Mouse (Mus musculus): ENCODE measurements around the gene Uhrf1. TPM values are rescaled to one million over a fixed set of nuclear protein-coding genes. Genes with fewer than 3 reads are reported as not detected.

Uhrf1 gene
- total RNA-seq, 1 experiment from 2014 or later, result 3.2 TPM

DNA sequence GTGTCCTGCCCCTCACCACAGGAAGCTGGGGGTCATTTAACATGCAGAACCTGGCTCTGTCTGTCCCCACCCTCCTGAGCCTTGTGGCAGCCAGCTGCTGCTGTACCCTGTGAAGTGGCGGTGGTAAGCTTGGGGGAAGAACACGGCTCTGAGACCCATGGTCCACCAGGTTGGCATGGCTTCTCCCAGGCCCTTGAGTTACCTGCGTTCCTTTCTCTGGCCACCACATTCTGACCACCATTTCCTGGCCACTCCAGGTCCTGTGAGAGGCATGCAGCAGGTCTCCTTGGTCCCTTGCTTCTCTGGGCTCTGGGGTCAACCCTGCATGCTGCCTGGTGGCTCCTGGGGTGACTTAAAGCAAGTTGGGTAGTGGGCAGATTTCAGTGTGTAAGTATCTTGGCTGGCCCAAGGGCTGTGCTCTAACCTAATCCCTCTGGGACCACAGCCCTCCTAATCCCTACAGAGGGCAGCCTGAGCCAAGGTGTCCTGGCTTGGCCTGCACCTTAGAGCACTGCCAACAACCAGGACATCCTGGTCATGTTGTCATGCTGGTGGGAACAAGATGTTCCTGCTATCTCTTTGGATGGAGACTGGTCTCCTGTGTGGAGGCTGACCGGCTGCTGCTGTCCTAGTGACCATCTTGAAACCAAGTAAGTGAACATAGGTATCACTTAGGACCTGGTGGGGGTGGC, 10.4 kb upstream of the Uhrf1 start, which contains the start of gene Plin3:
Plin3 (minus strand) TSS at position 343 of the 692 bp plus-strand sequence.
- no peak for ATAC-seq (replicated peaks; ENCODE audit: insufficient number of reproducible peaks, low FRiP score, low TSS enrichment, poor library complexity, severe bottlenecking)

DNA sequence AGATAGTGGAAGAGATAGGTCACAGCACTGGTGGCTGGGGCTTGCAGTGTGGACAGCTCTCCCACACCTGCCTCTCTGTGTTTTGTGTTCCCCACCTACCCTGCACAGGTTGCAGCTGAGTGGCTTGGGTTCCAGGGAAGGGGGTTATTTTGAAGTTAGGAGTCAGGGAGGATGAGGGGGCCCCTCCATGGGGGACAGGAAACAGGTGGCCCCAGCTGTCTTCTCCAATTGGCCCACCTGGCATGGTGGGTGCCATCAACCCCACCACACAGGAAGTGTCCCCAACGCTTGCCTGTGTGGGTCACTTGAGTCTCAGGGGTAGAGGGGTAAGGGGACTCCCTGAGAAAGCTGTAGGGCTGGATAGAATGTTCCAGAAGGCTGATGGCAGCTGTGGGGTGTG, 9.8 kb upstream of the Uhrf1 start:
- no peak for ATAC-seq (replicated peaks; ENCODE audit: insufficient number of reproducible peaks, low FRiP score, low TSS enrichment, poor library complexity, severe bottlenecking)

DNA sequence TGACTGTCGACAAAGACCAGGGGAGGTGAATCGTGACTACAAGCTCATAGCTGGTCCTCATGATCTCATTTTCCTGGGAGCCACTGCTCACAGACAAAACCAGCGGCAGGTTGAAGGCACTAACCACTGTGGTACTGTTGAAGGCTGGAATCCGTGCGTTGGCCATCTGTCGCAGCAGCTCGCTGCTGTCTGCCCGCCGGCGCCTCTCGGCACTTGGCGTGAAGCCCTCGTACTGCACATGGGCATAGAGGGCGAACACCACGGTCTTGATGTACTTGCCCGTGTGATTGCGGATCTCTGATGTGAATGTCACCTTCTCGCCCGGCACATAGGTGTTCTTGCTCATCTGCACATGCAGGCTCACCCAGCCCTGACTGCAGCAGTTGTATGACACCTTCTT, 8.9 kb upstream of the Uhrf1 start:
- ATAC-seq (replicated peaks; ENCODE audit: insufficient number of reproducible peaks, low FRiP score, low TSS enrichment, poor library complexity, severe bottlenecking), result no peak

DNA sequence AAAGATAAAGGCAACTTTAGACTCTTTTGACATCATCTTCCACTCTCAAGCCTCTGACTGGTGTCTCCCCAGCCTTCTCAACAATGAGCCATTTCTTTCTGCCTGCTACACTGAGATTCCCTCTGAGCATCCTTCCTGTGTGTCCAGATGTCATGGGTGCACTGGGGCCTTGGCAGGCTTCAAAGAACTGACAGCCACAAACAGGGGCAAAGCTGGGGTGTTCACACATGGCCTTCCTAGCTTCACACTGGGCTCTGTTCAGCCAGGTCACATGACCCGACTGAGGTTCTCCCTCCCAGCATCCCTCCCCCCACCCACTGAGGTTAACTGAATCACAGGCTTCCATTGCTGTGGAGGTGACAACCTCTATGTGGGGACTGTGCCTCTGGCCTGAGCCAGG, 6.9 kb upstream of the Uhrf1 start:
- no peak for ATAC-seq (replicated peaks; ENCODE audit: insufficient number of reproducible peaks, low FRiP score, low TSS enrichment, poor library complexity, severe bottlenecking)

DNA sequence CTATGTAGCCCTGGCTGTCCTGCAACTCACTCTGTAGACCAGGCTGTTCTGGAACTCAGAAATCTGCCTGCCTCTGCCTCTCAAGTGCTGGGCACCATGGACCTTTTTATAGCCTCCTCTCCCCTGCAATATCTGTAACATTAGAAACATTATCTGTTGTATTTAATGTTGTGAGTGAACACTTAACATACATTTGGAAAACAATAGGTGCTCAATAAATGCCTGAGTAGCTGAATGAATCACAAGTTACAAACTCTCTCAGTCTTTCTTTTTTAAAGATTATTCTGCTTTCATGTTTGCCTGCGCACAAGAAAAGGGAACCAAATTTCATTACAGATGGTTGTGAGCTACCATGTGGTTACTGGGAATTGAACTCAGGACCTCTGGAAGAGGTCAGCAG, 4.9 kb upstream of the Uhrf1 start:
- no peak for ATAC-seq (replicated peaks; ENCODE audit: insufficient number of reproducible peaks, low FRiP score, low TSS enrichment, poor library complexity, severe bottlenecking)

DNA sequence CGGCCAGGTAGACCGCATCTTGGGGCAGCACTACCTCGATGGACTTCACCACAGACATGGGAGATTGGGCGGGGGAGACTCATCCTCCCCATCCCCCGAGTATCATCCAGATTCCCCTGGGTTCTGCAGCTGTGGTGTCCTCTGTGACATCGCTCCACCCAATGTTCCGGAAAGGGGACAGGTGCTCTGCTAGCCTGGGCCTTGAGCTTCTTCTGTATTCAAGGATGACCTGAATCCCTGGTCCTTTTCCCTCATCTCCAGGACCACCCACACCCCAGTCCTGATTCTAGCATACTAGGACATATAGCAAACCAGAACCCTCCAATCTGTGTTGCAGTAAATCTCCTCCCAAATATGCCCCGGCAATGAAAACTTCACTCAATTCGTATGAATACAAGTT, 2.9 kb upstream of the Uhrf1 start, which contains the start of gene Arrdc5:
Arrdc5 (minus strand) TSS at position 101 of the 400 bp plus-strand sequence.
- no peak for ATAC-seq (replicated peaks; ENCODE audit: insufficient number of reproducible peaks, low FRiP score, low TSS enrichment, poor library complexity, severe bottlenecking)

DNA sequence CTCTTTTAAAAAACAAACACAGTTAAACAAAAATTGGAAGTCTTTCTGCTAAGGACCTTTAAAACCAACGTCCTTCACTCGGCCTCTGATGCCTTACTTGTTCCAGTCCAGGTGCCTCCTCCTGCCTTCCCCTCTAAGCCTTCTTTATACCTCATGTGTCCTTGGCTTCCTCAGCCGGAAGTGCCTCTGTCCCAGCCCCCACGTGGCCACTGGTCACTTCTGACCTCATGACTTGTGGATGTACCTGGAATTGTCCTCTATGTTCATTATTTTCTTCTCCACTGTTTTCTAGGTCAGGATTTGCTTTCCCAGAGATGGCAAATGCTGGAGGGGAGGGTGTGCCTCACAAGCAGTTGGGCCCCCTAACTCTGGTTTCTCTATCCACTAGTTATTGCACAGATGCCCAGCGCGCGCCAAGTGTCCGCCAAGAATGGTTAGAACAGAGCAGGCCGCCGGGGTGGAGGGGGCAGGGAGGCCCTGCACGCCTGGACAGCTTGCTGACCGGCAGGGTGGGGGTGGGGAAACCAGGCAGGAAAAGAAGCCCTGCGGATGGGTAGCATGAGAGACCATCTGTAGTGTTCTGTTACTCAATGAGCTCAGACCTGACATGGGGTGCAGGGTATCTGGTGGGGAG, 641 bp upstream of the Uhrf1 start:
- no peak for ATAC-seq (replicated peaks; ENCODE audit: insufficient number of reproducible peaks, low FRiP score, low TSS enrichment, poor library complexity, severe bottlenecking)

DNA sequence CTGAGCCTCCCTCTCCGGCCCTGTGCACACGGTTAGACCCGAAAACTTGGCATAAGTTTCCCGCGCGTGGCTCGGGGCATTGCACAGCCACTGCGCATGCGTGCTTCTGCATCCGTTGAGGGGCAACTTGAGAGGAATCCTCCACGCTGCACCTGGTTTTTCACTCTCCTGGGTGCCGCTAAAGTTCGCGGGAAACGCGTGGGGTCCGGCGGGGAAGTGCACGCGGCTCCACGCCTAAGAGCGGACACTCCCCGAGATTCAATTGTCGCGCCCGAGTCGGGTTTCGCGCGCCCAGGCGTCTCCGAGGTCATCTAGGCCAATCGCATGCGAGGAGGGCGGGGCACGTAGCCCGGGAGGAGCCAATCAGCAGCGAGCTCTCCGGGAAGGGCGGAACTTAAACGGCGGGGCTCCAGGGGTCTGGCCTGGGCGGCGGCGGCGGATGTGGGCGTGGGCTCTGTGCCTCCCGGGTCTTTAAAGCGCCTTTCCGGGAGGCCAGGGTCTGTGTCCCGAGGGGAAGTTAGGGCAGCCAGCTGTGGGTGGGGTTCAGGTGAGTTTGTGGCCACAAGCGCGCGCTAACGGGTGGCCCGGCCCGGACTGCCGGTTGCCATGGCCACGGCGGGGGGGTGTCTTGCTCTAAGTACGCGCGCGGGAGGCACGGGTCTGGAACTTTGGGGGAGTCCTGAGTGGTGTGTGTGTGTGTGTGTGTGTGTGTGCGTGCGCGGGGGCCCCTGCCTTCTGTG, 896 bp downstream of the Uhrf1 start:
- peak; percentile 94 for ATAC-seq (replicated peaks; ENCODE audit: insufficient number of reproducible peaks, low FRiP score, low TSS enrichment, poor library complexity, severe bottlenecking)

DNA sequence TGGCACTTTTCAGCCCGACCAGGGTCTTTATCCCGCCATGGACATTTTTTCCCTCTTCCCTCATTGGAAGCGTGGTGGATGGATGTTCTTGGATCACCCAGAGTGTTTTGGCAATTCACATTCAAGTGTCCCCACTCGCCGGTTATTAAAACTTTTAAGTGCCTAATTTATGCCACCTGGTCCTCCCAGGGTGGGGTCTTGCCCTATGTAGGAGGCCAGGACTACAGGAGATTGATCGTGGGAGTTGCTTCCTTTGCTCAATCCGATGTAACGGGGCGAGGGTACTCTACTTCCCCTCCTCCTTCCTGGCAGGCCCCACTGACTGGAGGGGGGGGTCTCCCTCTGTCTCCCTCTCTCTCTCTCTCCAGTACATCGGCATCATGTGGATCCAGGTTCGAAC, 1.6 kb downstream of the Uhrf1 start:
- no peak for ATAC-seq (replicated peaks; ENCODE audit: insufficient number of reproducible peaks, low FRiP score, low TSS enrichment, poor library complexity, severe bottlenecking)

DNA sequence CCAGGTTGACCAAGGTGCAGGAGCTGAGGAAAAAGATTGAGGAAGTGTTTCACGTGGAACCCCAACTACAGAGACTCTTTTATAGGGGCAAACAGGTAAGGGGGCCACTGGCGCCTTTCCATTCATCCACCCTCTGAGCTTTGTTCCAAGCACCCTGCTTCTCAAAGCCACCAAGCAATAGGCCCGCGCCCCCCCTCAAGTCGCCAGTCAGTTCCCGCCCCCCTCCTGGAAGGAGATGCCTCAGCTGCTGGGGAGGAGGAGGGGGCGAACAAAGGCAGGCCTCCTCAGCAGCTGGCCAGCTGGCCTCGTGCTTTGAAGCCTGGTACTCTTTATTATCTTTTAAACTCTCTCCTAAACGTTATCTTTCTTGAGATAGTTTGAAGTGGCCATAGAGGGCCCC, 2.0 kb downstream of the Uhrf1 start:
- no peak for ATAC-seq (replicated peaks; ENCODE audit: insufficient number of reproducible peaks, low FRiP score, low TSS enrichment, poor library complexity, severe bottlenecking)

DNA sequence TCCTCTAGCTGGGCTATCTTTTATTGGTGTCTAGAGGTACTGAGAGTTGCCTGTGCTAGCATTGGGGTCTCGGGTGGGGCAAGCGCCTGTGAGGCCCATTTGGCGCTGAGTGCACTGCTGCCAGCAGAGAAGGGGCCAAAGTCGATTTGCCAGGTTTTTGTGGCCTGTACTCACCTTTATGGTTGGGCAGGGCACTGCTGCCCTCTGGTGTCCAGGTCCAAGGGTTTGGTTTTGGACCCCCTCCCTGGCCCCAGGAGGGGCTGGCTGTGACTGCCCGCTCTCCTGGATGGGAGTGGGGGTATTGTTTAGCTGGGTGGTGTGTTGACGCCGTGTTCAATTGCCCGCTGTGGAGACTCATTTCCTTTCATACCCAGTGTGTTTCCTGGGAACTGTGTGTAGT, 2.7 kb downstream of the Uhrf1 start:
- no peak for ATAC-seq (replicated peaks; ENCODE audit: insufficient number of reproducible peaks, low FRiP score, low TSS enrichment, poor library complexity, severe bottlenecking)

DNA sequence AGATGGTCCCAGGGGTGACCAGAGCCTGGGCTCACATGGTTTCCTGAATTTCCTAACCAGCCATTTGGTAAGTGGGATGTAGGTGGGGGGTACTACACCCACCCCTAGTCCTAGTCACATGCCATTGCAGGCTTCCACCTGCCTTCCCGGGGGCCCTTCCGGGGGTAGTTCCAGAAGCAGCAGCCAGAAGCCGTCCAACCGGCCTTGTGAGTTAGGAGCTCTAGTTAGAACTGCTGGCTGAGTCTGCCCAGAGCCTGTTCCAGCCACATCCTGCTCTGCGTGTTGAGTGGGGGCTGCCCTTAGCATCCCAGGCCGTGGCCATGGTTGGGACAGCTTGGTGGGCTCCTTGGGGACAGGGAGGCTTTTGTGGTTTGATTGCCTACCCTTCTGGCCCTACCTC, 5.0 kb downstream of the Uhrf1 start:
- no peak for ATAC-seq (replicated peaks; ENCODE audit: insufficient number of reproducible peaks, low FRiP score, low TSS enrichment, poor library complexity, severe bottlenecking)

DNA sequence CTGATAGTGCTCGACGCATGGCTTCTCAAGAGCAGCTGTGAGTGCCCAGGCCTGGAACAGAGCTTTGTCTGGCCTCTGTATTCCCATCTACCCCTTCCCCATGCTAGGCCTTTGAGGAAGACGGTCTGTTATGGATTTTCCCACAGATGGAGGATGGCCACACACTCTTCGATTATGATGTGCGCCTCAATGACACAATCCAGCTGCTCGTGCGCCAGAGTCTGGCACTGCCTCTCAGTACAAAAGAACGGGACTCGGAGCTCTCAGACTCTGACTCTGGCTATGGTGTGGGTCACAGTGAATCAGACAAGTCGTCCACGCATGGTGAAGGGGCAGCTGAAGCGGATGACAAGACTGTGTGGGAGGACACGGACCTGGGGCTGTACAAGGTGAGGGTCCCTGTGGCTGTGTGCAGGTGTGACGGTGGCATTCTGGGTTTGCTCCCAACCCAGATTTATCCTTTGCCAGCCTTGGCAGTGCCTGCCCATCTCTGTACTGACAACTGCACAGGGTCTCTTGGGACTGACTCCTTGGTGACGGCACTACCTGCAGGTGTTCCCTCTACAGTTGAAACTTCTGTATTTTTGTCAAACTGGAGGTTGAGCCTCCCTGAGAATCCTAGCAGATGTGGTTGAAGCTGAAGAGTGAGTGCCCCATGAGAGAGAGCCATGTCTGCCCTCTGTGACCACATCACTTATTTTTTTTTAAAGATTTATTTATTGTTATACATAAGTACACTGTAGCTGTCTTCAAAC, 6.2 kb downstream of the Uhrf1 start:
- no peak for ATAC-seq (replicated peaks; ENCODE audit: insufficient number of reproducible peaks, low FRiP score, low TSS enrichment, poor library complexity, severe bottlenecking)

DNA sequence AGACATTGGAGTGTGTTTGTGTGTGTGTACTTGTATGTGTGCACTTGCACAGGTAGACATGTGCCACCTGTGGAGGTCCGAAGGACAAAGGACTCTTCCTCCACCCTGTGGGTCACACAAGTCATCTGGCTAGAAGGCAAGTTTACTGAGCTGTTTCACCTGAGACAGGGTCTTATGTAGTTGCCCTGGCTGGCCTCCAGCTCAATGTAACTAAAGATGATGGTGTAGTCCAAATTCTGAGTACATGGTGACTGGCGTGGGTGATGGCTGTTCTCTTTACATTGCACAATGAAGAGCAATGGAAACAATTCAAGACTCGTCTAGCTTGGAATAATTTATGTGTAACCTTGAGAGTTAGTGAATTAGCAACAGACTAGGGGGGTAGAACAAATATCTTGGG, 21.3 kb downstream of the Uhrf1 start:
- no peak for ATAC-seq (replicated peaks; ENCODE audit: insufficient number of reproducible peaks, low FRiP score, low TSS enrichment, poor library complexity, severe bottlenecking)

DNA sequence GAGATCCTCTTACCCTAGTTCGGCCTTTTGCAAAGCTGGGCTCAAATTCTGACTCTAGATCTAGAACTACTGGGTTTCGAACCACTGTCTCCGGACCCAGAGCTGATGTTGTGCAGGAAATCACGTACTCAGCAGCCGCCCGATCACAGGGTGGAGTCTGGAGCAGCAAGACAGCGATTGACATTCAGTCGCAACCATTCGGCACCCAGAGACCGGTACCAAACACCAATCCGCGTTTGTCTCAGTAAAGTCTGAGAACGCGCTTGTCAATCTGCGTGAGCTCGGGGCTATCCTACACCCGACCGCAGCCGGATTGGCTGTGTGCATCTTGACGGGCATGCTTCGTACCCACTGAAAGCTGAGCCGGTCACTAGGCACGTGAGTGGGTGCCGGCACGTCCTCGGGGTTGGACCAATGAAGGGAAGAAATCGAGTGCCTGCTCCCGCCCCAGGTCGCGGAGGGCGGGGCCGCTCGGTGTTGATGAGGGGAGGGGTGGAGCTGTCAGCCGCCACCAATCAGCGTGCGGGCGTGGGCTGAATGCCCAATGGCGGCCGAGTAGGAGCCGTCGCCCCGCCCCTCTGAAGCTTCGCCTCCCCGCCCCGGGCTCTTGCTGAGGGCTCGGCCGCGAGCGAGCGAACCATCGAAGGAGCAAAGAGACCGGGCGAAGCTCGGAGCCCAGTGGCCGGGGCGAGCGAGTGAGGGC, 22.5 kb downstream of the Uhrf1 start, which contains the start of gene Kdm4b:
Kdm4b (plus strand) TSS at position 613 of the 703 bp plus-strand sequence.
- ATAC-seq (replicated peaks; ENCODE audit: insufficient number of reproducible peaks, low FRiP score, low TSS enrichment, poor library complexity, severe bottlenecking), result peak; percentile 97

DNA sequence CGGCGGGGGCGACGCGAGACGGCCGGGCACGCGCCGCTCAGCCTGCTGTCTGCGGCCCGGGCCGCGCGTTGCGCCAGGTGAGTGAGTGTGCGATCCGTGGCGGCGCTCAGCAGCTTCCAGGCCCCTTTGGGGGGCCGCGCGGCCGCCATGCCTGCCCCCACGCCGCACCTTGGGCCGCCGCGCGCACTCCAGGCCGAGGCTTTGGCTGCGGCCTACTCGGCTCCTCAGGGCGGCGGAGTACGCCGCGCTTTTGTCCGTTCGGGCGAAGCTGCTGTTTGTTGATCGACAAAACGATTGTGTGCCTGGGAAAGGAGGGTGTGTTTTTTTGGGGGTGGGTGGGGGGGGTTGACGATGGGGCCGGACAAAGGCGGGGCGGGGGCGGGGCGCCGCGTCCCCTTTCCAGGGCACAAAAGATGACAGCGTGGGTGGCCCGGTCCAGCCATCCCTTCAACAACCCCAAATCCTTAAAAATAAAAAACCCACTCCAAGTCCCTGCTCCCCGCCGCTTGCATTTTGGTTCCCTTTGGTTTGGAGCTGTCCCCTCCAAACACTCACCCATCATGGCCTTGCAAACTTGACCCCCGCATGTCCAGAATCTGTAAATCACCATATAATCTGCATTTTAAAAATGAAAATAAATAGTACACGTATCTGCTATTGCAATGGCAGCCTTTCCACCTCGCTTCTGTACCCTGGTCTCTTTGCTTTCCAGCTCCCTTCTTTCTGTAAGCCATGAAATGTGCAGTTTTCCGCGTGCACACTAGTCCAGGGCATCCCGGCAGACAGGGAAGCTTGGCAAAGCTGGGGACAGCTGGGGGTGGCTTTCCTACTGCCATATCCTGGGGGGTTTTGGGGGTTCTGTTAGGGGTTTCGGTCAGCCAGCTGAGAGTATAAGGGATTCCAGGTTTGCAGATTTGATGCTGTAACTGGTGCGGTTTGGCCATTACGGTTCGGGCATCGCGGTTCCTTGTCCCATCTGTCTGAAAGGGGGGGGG, 23.3 kb downstream of the Uhrf1 start:
- no peak for ATAC-seq (replicated peaks; ENCODE audit: insufficient number of reproducible peaks, low FRiP score, low TSS enrichment, poor library complexity, severe bottlenecking)

DNA sequence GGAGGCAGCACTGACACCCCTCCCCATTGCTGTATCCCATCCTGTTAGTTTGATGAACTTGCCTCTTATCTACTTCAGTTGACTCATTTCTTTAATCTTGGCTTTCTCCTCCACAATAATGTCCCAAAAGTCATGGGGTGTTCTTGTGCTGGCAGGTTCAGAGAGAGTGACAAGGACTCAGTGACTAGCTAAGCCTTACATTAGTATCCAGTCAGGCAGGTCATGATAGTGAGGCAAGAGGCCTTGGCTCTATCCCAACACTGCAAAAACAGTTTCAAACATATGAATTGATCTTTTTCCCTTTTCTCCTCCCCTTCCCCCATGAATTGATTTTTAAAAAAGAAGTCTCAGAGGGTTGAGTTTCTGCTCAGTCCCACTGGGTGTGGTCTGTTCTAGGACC, 26.1 kb downstream of the Uhrf1 start:
- ATAC-seq (replicated peaks; ENCODE audit: insufficient number of reproducible peaks, low FRiP score, low TSS enrichment, poor library complexity, severe bottlenecking), result no peak
